Mouse (Mus musculus) olfactory bulb, adult 2 months (tissue): ENCODE measurements around the gene Nmnat2. TPM values are rescaled to one million over a fixed set of nuclear protein-coding genes. Genes with fewer than 3 reads are reported as not detected.

Experiments used
- H3K27ac ChIP-seq: fragments of 200-500 bp; 2 replicates; pipeline ENCODE4 v1.5.1; 2012; ENCODE audit warnings: low read depth, low read length; ENCODE audit not compliant: insufficient read depth
- H3K4me1 ChIP-seq: fragments of 200-500 bp; 2 replicates; pipeline ENCODE4 v1.6.1; 2012; ENCODE audit warnings: low read length; ENCODE audit not compliant: control insufficient read depth, insufficient read depth
- H3K4me3 ChIP-seq: fragments of 200-500 bp; 2 replicates; pipeline ENCODE4 v1.5.1; 2012; ENCODE audit warnings: mild to moderate bottlenecking, low read depth, low read length, moderate library complexity; ENCODE audit not compliant: insufficient read depth
- CTCF ChIP-seq: fragments of 200-500 bp; IDR thresholded peaks from 2 replicates; pipeline ENCODE4 v1.5.1; 2012; ENCODE audit warnings: low read depth, mild to moderate bottlenecking, low read length, moderate library complexity; ENCODE audit not compliant: insufficient read depth
- POLR2A ChIP-seq: fragments of 200-500 bp; IDR thresholded peaks from 2 replicates; pipeline ENCODE4 v1.6.1; 2012; ENCODE audit warnings: mild to moderate bottlenecking, low read depth, low read length, moderate library complexity; ENCODE audit not compliant: insufficient read depth
- WGBS: fragments of 180-500 bp; shearing (Covaris S2); methylation state at CpG from one replicate; pipeline ENCODE4 v1.1.7; 2018; 5-methylcytosine and 5-hydroxymethylcytosine counted together
- polyA plus RNA-seq: library from polyadenylated mRNA; stranded (reverse); fragments of >200 nt; gene quantifications from 2 replicates; pipeline ENCODE4 v1.2.4, GENCODE M21; 2012; ENCODE audit warnings: low replicate concordance; ENCODE audit not compliant: missing spikeins, insufficient read depth, insufficient read length

Nmnat2 gene
- polyA plus RNA-seq, 1 experiment, result not detected

GRCm38 (mm10) chr1:153062547-153062946 is 107.8 kb downstream of the Nmnat2 start:
- TF ChIP-seq POLR2A, result no peak
- no peak for TF ChIP-seq CTCF
- Histone ChIP-seq H3K27ac (no peak overlapping the region), H3K4me1 (peaks cover 3% of the 10 kb centered on the region; the same call in 1 of the 2 replicates), H3K4me3 (no peak overlapping the region)
- WGBS, result 67% methylated on average over 7 of the region's 7 CpGs

GRCm38 (mm10) chr1:153064784-153065390 is 110.1 kb downstream of the Nmnat2 start:
- Histone ChIP-seq H3K27ac (no peak overlapping the region), H3K4me1 (peaks cover 3% of the 10 kb centered on the region; the same call in 1 of the 2 replicates), H3K4me3 (no peak overlapping the region)
- TF ChIP-seq CTCF, result no peak
- 86% methylated on average over 9 of the region's 9 CpGs for WGBS

GRCm38 (mm10) chr1:153065473-153066386 is 110.9 kb downstream of the Nmnat2 start:
- H3K27ac ChIP-seq, result no peak overlapping the region

GRCm38 (mm10) chr1:153066387-153066781 is 111.6 kb downstream of the Nmnat2 start:
- Histone ChIP-seq H3K27ac (no peak overlapping the region), H3K4me3 (no peak overlapping the region), H3K4me1 (peaks cover 3% of the 10 kb centered on the region; the same call in 1 of the 2 replicates)
- 66% methylated on average over 4 of the region's 4 CpGs for WGBS
- TF ChIP-seq CTCF (no peak), POLR2A (no peak)

More at GRCm38 (mm10) chr1:153065473-153066386, 110.9 kb downstream of the Nmnat2 start:
- H3K4me1 ChIP-seq, result peaks cover 3% of the 10 kb centered on the region; the same call in 1 of the 2 replicates
- TF ChIP-seq POLR2A (no peak), CTCF (no peak)
- H3K4me3 ChIP-seq, result no peak overlapping the region
- 83% methylated on average over 12 of the region's 12 CpGs for WGBS

- Histone ChIP-seq H3K4me3 (no peak overlapping the region), H3K4me1 (peaks cover 23% of the 10 kb centered on the region), H3K27ac (no peak overlapping the region)
- TF ChIP-seq POLR2A, result no peak
- TF ChIP-seq CTCF, result no peak
- 88% methylated on average over 16 of the region's 16 CpGs for WGBS
Observed at GRCm38 (mm10) chr1:153071563-153071962, 116.8 kb downstream of the Nmnat2 start.

GRCm38 (mm10) chr1:153071995-153072394 is 117.2 kb downstream of the Nmnat2 start:
- Histone ChIP-seq H3K4me3 (no peak overlapping the region), H3K4me1 (peaks cover 26% of the 10 kb centered on the region), H3K27ac (no peak overlapping the region)
- TF ChIP-seq CTCF (no peak), POLR2A (no peak)
- WGBS, result 86% methylated on average over 12 of the region's 12 CpGs

- H3K4me1 ChIP-seq, result peaks cover 26% of the 10 kb centered on the region
- TF ChIP-seq CTCF (no peak), POLR2A (no peak)
- no peak overlapping the region for H3K27ac ChIP-seq
- no peak overlapping the region for H3K4me3 ChIP-seq
- WGBS, result 79% methylated on average over 10 of the region's 10 CpGs
Observed at GRCm38 (mm10) chr1:153072711-153073110, 117.9 kb downstream of the Nmnat2 start.

- H3K27ac ChIP-seq, result no peak overlapping the region
- H3K4me3 ChIP-seq, result no peak overlapping the region
- peaks cover 26% of the 10 kb centered on the region for H3K4me1 ChIP-seq
- WGBS, result 76% methylated on average over 9 of the region's 9 CpGs
- no peak for TF ChIP-seq POLR2A
- TF ChIP-seq CTCF, result no peak
Observed at GRCm38 (mm10) chr1:153073441-153073840, 118.6 kb downstream of the Nmnat2 start.

- Histone ChIP-seq H3K27ac (no peak overlapping the region), H3K4me3 (no peak overlapping the region), H3K4me1 (peaks cover 26% of the 10 kb centered on the region)
- WGBS, result 39% methylated on average over 3 of the region's 3 CpGs
- TF ChIP-seq POLR2A (no peak), CTCF (no peak)
Observed at GRCm38 (mm10) chr1:153075087-153075736, 120.4 kb downstream of the Nmnat2 start.
